Mouse (Mus musculus) cerebellum, postnatal 4 days (tissue): ENCODE results near the gene Clk2.
"Not testable (repeated sequence)": the region's sequence is repeated elsewhere in the genome, so short reads cannot be mapped to it uniquely, and the experiment has no call there.

Experiments
- DNase-seq, 2 experiments: peaks; one replicate each; pipeline ENCODE4 v3.0.0; 2022; ENCODE audit warnings: low spot score in 2 of 2, mixed read lengths in 1 of 2

The Clk2 gene

DNA sequence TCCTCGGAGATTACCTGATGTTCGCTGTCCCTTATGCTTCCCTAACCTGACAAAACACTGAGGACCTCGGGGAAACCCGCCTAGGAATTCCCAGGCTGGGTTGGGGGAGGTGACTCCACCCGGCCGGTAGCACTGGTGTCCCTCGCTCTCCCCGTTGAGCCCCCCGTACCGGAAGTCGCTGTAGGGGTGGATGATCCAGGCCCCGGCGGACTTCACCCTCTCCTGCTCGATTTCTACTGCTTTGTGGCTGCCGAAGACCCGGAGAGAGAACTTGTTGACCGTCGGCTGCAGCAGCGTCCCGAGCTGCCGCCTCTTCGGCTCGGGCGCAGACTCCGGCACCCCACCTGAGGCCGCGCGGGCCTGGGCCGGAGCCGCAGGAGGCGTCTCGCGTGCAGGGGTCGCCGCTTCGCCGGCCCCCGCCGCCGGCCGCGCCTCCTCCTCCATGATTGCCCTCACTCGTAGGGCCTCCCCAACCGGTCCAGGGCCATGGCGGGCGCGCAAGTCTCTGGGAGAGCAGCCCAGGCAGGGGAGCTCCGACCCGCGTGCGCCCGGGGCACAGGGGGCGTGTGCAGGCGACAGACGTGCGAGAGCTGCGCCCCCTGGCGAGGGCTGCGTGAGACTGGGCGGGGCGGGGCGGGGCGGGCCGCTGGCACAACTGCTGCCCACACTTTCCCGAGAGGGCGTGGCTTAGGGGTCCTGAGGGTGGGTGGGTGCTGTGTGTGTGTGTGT, 4.8 kb upstream of the Clk2 start, which contains the start of gene Hcn3:
TSS of gene Hcn3 (minus strand) at position 581 of the 729 bp plus-strand sequence.
- peak in 1 of 2 experiments; percentile 78 for DNase-seq

DNA sequence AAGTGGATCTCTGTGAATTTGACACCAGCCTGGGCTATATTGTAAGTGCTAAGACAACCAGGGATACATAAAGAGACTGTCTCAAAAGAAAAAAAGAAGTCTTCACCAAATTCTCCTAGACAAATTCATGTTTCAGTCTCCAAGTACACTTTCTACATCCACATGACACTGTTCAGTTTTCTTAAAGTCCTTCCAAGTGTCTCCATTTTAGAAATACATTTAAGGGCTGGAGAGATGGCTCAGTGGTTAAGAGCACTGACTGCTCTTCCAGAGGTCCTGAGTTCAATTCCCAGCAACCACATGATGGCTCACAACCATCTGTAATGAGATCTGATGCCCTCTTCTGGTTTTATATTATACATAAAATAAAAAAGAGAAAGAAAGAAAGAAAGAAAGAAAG, 3.4 kb upstream of the Clk2 start:
- DNase-seq: not testable (repeated sequence)

DNA sequence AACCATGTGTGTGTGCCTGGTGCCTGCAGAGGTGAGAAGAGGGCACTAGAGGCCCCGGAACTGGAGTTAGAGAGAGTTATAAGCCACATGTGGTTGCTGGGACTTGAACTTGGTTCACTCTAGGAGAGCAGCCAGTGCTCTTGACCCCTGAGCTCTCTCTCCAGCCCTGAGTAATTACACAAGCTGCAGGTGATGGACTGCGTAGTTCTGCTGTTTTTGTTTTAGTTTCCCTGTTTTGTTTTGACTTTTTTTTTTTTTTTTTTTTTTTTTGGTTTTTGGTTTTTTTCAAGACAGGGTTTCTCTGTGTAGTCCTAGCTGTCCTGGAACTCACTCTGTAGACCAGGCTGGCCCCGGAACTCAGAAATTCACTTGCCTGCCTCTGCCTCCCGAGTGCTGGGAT, 2.8 kb upstream of the Clk2 start:
- no peak for DNase-seq

DNA sequence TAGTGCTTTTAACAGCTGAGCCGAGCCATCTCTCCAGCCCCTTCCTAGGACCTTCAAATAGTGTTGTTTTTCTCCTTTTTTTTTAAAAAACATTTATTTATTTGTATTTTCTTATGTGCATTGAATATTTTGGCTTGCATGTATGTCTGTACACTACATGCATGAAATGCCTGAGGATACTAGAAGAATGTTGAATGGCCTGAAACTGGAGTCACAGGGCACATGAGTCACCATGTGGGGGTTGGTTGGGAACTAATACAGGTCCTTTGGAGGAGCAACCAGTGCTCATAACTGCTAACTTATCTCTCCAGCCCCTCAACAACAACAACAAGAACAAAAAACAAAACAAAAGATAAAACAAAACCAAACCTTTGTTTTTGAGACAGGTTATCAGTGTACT, 1.5 kb upstream of the Clk2 start:
- DNase-seq: no peak

DNA sequence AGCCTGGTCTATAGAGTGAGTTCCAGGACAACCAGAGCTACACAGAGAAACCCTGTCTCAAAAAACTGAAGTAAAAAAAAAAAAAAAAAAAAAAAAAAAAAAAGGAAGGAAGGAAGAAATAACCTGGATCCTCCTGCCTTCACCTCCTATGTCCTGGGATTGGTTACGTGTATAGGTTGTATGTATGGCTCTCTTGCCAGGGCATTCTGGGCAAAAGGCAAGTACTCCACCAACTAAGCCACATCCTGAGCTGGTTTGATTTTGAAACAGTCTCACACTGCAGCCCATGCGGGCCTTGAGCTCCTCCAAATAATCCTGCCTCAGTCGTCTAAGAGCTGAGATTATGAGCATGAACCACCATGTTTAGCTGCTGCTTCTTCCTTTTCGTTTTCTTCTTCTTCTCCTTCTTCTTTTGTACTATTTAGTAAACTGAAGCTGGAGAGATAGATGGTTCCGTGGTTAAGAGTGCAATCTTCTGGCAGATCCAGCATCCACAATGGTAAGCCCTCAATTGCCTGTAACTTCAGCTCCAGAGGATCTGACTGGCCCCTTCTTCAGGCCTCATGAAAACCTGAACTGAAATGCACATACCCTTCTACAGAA, 851 bp upstream of the Clk2 start:
- no peak for DNase-seq

DNA sequence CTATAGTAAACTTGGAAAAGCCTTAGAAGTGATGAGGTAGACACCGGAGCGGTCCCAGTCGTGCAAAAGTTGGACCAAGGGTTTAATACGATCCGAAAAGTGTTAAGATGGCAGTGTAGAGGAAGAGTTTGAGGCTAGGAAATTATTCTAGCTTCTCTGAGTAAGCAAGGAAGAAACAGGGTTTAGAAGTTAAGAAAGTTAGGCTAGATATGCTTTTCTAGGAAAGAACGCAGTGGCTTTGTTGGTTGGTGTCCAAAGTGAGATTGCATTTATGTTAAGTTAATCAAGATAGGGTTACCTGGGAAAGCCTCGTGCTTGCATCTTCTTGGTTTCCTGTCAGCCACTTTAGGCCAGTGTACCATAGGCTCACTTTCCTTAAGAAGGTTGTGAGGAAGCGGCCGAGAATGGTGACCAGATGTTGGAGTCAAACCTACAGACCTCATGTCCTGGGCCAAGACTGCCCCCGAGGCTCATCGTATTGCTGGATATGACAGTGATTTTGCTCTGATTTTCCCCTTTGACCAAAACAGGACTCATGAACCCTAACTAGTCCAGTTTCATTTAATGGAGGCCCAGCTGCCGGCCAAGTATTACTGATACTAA, 774 bp downstream of the Clk2 start:
- no peak for DNase-seq

DNA sequence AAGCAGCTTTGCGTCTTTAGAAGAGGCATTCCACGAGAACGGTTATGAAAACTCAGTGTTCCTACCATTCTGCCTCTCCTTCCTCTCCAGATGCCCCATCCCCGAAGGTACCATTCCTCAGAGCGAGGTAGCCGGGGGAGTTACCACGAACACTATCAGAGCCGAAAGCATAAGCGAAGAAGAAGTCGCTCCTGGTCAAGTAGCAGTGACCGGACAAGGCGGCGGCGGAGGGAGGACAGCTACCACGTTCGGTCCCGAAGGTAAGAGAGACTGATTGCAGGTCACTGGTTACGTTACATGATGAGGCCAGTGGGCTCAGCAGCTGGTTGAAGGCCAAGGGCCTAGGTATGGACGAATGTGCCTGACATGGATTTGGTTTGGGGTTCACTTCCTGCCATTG, 2.4 kb downstream of the Clk2 start:
- no peak for DNase-seq

DNA sequence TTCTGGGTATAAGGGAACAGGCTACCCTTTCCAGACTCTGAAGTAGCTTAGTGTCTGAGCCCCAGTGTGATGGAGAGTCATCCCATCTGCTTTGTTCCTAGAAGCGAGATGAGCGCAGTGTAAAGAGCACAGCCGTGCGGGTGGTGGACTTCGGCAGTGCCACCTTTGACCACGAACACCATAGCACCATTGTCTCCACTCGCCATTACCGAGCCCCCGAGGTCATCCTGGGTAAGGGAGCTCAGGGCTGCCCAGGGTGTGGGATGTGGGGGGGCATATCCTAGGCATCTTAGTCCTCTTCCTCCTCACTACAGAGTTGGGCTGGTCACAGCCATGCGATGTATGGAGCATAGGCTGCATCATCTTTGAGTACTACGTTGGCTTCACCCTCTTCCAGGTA, 10.2 kb downstream of the Clk2 start:
- no peak for DNase-seq

DNA sequence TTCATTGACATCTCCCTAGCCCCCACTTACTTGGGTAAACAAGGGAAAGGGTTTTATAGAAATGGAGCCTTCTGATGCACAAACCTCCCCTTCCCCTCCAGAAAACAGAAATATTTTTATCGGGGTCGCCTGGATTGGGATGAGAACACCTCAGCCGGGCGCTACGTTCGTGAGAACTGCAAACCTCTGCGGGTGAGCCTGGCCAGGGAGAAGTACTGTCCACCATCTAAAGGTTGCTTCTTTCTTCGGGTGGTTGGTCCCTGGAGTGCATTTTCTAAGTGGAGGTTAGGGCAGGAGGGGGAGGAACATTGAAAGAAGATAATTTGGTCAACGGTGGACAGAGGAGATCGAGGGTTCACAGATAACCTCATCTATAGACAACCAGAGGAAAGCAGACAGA, 10.9 kb downstream of the Clk2 start:
- no peak for DNase-seq

DNA sequence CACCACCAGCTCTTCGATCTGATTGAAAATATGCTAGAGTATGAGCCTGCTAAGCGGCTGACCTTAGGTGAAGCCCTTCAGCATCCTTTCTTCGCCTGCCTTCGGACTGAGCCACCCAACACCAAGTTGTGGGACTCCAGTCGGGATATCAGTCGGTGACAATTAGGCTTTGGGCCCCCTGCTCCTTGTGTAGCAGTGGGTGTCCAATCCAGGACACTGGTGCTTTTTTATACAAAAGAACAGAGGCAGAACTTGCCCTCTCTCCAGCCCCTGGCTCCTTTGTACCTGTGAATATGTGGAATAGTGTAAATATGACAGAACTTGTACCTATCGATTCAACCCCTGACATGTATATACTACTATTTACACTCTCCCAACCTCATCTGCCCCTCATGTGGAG, 11.8 kb downstream of the Clk2 start:
- DNase-seq: no peak

DNA sequence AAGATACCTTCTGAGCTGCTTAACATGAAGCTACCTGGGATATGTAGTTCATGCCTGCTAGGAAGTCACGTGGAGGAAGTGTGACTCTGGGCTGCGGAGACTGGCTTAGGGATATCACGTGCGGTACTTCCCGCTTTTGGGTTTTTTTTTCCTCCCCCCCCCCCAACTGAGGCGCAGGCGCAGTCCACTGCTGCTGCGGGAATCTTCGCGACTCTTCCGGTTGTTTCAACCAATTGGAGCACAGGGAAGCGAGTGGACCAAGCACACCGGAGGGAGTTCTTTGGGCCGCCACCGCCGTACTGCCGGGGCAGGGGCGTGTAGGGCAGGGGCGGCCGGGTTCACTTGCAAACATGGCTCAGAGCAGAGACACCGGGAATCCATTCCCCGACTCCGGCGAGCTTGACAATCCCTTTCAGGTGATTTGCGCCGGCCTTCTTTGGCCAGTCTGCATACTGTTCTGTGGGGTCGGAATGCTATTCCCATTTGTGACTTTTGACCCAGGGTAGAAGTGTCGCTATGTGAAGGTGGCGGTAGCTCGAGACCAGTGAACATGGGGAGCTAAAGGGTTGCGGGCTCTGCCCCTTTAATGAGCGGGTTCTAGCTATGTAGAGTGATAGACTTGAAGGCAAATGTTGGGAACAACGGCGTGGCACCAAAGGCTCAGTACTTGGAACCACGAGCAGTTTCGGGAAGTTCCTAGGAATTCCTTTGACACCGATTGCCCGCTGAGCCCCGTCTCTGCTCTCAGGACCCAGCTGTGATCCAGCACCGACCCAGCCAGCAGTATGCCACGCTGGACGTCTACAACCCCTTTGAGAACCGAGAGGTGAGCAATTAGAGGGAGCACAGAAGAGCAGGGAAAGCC, 12.9 kb downstream of the Clk2 start, which contains the start of gene Scamp3:
TSS of gene Scamp3 (plus strand) at position 232 of the 865 bp plus-strand sequence.
- DNase-seq: peak; percentile 61 to 86

DNA sequence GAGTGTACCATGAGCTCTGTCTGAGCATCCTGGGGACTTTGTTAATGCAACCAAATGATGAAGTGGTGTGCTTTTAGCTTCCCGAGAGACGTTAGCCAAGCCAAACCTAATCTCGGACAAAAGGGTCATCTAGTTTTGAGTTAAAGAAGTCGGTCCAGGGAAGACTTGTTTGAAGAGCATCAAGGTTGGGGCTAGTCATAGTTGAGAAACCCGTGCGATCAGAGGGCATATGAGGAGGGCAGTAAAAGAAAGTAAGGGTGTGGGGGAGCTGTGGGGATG, 13.5 kb downstream of the Clk2 start:
- no peak for DNase-seq

DNA sequence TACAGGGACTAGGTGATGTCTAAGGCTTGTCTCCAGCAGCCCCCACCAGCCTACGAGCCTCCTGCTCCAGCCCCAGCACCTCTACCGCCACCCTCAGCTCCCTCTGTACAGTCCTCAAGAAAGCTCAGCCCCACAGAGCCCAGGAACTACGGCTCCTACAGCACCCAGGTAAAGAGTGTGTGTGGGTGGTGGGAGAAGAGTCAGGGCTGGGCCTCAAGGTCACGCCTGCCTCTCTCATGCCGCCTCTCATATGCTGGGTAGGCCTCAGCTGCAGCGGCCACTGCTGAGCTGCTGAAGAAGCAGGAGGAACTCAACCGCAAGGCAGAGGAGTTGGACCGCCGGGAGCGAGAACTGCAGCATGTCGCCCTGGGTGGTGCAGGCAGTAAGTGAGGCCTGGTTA, 14.5 kb downstream of the Clk2 start:
- no peak for DNase-seq

DNA sequence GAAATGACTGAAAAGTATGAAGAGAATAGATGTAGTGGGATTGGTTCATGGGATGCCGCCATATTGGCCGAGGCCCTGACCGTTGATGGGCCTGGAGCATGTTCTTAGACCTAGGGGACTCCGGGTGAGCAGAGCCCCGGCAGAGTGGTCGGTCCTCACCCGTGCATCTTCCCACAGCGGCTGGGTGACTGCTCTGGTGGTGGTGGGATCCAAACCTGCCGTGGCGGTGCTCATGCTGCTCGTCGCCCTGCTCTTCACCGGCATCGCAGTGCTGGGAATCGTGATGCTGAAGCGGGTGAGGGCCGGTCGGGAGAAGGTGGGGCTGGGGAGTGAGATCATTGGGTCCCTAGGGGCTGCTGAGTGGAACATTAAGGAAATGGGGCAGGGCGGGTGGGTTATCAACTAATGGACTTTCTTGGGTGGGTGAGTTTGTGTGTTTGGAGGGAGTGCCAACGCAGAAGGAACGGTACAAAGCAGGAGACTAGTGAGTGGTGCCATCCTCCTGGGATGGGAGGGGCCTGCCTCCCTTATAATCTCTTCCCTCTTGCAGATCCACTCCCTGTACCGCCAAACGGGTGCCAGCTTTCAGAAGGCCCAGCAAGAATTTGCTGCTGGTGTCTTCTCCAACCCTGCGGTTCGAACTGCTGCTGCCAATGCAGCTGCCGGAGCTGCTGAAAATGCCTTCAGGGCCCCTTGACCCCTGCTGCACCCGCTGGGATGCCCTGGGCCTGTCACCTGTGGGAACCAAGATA, 17.3 kb downstream of the Clk2 start:
- DNase-seq: no peak

DNA sequence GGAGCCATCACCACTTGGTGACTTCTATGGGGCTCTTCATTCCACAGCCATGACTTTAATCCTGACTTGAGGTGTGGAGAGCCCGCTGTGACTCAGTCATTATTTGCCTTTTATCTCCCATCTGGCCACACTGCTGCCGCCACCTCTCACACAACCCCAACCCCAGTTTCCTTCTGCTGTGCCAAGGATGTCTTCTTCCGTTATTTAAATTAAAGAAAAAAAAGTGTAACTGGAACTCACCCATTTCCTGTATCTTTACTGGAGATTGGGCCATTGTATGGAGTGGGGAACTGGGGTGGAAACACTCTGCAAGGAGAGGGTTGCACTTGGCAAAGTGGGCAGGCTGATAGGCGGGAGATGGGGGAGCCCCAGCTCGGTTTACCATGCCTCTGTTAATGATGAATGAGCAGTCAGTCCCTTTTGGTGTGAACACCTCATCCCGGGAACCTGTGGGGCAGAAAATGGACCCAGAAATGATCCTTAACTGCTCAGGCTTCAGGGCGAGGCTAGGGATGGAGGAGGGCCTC, 18.0 kb downstream of the Clk2 start:
- DNase-seq: no peak

DNA sequence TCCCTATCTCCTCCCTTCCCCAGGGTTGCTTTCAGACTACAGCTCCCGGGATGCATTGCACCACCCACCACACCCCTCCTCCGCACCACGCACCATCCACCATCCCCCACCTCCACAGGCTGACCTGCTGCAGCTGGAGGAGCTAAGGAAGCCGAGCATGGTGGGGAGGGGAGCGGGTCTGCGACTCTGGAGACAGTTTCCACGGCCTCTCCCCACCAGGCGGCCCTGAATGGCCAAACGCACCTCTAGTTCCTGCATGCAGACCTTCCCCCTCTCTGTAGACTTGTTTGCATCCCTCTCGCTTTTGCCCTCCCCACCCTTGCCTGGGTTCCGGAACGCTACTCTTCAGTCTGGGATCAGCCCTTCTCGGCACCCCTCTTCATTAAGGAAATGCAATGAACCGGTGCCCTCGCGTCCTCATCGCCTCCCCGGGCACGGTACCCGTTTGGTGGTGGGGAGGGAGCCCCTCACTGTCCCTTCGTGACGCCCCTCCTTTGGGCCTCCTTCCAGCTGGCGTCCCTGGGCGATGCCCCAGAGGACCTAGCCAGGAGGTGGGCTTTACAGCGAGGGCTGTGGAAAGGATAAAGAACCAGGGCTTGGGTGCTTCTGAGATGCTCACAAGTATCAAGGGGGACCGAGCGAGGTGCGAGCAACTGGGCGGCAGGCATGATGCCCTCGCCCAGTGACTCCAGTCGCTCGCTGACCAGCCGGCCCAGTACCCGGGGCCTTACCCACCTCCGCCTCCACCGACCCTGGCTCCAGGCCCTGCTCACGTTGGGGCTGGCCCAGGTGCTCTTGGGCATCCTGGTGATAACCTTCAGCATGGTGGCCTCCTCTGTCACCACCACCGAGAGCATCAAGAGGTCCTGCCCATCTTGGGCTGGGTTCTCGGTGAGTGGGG, 18.7 kb downstream of the Clk2 start, which contains the start of gene Fam189b:
TSS of gene Fam189b (plus strand) at position 86 of the 901 bp plus-strand sequence.
- DNase-seq: peak; percentile 69 to 79

DNA sequence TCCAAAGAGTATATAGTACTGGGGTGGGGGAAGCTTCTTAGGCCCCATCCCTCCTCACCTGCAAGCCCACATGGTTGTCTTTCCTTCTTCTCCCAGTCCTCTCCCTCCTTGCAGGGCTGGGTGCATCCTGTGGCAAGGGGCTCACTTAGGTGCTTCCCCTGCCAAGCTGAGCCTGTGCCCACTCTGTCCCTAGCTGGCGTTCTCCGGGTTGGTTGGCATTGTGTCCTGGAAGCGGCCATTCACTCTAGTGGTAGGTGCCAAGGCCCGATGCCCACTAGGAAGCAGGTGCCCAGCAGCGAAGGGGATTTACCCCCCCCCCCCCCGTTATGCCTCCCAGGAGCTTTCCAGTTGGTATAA, 19.3 kb downstream of the Clk2 start:
- no peak for DNase-seq

DNA sequence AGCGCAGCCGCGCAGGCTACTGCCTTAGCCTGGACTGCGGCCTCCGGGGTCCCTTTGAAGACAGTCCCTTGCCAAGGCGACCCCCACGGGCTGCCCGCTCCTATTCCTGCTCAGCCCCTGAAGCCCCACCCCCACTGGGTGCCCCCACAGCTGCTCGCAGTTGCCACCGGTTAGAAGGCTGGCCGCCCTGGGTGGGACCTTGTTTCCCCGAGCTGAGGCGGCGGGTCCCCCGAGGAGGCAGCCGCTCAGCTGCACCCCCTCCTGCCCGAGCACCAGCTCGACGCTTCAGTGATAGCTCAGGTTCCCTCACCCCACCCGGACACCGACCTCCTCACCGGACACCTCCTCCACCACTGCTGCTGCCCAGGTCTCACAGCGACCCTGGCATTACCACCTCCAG, 22.6 kb downstream of the Clk2 start:
- DNase-seq: no peak

DNA sequence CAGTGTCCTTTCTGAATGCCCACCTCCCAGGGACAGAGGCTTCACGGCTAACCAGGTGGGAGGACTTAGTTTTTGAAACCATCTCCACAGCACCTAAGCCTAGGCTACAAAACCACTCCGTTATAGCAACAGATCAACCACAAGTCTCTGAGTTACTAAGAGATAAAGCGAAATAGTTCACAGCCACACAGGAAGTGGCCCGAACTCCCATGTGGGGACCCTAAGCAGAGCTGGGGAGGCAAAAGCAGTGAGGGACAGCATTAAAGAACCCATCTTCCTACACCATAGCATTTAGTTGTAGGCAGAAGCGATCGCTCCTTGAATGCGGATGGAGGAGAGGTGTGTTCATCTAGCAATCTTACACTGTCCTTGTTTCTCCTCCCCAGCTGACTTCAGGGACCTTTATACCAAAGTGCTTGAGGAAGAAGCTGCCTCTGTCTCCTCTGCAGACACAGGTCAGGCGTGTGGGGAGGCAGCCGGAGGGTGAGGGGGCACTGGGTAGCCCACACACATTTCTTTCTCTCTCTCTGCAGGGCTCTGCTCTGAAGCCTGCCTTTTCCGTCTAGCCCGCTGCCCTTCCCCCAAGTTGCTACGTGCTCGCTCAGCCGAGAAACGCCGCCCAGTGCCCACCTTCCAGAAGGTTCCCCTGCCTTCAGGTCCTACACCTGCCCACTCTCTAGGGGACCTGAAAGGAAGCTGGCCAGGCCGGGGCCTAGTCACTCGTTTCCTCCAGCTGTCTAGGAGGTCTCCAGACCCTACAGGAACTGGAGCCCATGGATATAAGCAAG, 23.3 kb downstream of the Clk2 start:
- DNase-seq: no peak

DNA sequence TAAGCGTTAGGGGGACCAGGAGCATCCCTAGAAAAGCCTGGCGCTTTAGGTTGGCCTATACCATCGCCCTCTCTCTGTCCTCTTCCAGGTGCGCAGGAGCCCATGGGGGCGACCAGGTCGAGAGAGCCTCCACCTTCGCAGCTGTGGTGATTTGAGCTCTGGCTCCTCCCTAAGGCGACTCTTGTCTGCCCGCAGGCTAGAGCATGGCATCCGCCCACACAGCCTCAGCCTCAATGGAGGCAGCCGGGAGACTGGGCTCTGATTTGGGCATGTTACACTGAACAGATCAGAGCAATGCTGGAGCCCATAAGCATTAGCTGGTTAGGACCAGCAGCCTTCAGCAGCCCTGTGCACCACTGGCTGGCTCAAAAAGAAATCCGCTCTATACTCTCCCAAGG, 23.9 kb downstream of the Clk2 start:
- DNase-seq: no peak
